Mouse (Mus musculus) frontal cortex, postnatal 14 days (tissue): ENCODE data around the gene Zbtb48.
A peak's percentile ranks its signal among the peaks of the same experiment; 100 is the strongest.
"Not testable (repeated sequence)": the region's sequence is repeated elsewhere in the genome, so short reads cannot be mapped to it uniquely, and the experiment has no call there.

Source experiments
- DNase-seq, 2 experiments: peaks; one replicate each; pipeline ENCODE4 v3.0.0; 2022; ENCODE audit warnings: low spot score in 2 of 2

Zbtb48 gene

GRCm38 (mm10) chr4:152027524-152027923 lies at the start of gene Zbtb48:
Gene Zbtb48, minus strand, starts transcription at chr4:152027671.
- DNase-seq: peak; percentile 94 to 95

DNA sequence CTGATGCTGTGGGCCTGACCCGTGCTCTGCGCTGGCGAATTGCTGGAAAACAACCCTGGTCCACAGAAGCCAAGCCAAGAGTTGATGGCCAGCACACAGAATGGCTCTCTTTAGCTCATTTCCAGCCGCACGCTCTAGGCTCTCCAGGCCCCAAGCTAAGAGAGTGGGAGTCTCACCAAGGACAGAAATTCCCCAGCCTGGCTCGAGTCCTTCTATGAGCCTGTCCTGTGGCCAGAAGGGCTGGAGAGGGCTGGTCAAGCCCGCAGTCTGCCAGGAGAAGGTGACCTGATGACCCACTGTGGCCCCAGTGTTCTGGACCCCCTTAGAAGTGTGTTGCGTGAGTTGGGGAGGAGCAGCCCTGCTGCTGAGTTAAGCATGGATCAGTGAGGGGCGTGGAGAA lies 49.7 kb upstream of the Zbtb48 start:
- DNase-seq: no peak

DNA sequence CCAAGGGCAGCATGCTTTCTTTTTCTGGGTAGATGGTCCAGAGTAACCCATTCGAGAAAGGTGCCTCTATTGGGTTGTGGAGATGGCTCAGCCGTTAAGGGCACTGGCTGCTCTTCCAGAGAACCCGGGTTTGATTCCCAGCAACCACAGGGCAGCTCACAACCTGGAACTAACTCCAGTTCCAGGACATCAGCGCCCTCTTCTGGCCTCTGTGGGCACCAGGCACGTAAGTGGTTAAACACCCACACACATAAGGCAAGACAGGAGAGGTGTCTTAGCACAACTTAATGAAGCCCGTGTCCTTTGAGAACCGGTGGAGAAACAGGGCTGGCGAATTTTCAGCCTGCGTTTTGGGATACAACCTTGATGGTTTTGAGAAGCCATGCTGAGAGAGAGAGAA lies 47.1 kb upstream of the Zbtb48 start:
- no peak for DNase-seq

DNA sequence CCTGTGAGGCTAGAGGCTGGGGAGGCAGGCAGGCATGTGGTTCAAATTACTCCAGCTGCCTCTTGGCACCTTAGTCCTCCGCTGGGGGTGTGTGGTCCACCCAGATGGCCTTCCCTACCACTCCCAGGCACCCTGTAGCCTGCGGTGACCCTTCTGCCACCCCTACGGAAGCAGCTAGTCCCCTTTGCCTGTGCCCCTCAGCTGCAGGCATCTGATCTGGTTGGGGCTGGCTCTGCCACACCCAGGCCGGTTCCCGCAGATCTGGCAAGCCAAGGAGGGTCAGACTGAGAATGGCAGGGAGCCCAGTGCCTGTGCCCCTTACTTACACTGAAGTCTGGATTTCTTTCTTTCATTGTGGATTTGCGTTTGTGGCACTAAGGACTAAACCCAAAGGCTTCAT lies 46.2 kb upstream of the Zbtb48 start:
- DNase-seq: no peak

GRCm38 (mm10) chr4:152072655-152073054 lies 45.2 kb upstream of the Zbtb48 start:
- DNase-seq: no peak

- peak in 1 of 2 experiments; percentile 39 for DNase-seq
These were observed 44.7 kb upstream of the Zbtb48 start, which contains the start of gene Plekhg5 for GRCm38 (mm10) chr4:152072121-152072601. Gene Plekhg5, plus strand, starts transcription at chr4:152072498.

DNA sequence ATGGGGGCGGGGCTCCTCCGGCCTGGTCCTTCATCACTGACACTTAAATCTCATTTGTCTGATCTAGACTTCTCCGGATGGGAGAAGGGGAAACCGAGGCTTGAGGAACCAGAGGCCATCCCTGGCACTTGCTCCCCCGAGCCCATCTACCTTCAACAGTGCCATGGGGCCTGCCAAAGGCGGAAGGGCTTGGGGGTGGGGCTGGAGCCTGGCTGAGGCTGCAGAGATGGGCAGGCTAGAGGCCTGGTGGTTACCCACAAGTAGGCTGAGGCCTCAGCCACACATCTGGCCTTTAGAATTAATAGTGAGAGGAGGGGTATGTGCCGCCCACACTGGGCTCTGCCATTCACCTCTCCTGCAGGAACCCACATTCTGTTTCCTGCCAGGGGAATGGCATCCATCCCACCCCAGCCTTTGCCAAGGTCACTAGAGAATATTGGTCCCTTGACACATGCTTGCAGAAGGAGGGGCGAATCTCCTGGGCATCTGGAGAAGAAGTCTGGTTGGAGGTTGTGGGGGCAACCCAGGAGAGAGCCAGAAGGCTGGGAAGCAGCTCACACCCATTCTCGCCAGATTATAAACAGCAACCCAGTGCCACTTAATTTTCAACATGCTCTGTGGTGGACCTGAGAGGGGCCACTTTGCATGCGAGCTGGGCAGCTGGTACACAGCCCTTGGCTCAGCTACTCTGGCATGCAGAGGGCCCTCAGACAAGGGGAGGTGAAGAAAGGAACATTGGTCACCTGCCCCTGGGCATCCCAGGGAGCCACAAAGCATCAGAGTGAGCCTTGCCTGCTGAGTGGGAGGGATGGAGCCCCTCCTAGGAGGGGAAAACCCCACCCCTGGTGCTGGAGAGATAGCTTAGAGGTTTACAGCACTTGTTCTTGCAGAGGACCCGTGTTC lies 43.3 kb upstream of the Zbtb48 start:
- DNase-seq: no peak

- DNase-seq: no peak
These were observed 41.8 kb upstream of the Zbtb48 start for GRCm38 (mm10) chr4:152069245-152069644.

GRCm38 (mm10) chr4:152068166-152068724 lies 40.8 kb upstream of the Zbtb48 start:
- DNase-seq: no peak

DNA sequence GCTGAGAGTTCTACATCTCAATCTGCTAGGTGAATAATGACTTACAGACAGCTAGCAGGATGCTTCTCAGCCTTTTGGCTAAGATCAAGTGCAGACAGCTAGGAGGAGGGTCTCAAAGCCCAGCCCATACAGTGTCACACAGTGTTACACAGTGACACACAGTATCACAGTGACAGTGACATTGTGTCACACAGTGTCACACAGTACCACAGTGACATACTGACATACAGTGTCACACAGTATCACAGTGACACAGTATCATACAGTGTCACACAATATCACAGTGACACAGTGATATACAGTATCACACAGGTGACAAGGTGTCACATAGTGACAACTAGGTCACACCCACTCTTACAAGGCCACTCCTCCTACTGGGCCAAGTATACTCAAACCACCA lies 39.8 kb upstream of the Zbtb48 start:
- DNase-seq: no peak

DNA sequence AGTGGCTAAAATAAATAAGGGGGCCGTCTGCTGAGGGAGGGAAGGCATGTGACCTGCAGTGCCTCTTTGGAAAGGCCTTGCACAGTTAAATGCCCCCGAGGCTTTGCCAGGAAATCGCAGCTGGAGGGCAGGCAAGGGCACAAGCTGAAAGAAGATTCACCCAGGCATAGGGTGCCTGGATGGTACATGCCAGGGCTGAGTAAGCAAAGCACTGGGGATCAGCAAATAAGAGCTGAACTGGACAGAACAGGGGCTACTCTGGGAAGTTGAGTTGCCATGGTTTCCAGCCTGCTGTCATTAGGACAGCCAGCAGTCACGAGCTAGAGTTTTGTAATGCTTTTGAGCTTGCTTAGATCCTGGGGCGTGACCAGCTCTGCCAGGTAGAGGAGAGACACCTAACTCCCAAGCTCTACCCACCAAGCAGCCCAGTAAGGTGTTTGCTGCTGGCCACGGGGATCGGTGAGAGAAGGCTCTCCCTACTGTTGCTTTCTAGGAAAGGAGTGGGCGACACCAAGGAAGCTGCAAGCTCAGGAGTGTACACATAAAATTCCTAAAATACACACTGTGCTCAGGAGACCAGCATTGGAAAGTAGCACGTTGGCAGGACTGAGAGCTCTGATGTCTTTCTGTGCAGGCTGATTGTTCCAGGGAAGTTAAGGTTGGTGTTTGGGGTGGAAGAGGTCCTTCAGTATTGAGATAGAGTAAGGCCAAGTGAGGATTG lies 35.1 kb upstream of the Zbtb48 start:
- no peak for DNase-seq

GRCm38 (mm10) chr4:152044609-152045008 lies 17.1 kb upstream of the Zbtb48 start:
- DNase-seq: no peak

- DNase-seq: no peak
These were observed 15.7 kb upstream of the Zbtb48 start for GRCm38 (mm10) chr4:152043171-152043570.

DNA sequence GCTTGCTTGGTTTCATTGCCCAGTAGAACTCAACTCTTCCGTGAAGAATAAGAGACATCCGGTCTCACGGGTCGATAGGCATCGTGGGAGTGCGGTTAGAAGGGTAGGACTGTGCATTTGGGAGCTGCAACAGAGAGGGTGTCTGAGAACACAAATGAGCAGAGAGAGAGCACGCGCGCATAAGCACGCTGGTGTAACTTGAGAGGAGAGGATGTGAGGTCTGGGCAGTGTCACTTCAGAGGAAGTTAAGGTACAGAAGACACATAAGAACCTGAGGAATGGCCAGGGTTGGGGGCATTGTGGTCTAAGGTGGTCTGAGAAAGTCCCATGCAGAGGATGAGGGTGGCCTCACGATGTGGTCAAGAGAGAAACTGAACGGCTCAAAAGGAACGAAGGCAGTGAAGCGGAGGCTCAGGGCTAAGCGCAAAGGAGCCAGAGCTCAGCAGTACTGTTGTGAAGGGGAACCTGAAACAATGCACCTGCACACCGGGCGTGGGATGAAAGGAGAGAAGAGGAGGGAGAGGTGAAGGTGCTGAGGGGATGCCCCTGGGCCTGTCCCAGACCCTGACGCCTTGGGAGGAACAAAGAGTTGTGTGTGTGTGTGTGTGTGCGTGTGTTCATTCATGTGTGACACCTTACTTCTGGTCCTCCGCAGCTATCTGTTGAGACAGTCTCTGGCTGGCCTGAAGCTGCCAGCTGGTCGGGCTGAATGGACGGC lies 14.6 kb upstream of the Zbtb48 start:
- DNase-seq: no peak

- no peak for DNase-seq
These were observed 12.4 kb upstream of the Zbtb48 start for GRCm38 (mm10) chr4:152039831-152040310.

DNA sequence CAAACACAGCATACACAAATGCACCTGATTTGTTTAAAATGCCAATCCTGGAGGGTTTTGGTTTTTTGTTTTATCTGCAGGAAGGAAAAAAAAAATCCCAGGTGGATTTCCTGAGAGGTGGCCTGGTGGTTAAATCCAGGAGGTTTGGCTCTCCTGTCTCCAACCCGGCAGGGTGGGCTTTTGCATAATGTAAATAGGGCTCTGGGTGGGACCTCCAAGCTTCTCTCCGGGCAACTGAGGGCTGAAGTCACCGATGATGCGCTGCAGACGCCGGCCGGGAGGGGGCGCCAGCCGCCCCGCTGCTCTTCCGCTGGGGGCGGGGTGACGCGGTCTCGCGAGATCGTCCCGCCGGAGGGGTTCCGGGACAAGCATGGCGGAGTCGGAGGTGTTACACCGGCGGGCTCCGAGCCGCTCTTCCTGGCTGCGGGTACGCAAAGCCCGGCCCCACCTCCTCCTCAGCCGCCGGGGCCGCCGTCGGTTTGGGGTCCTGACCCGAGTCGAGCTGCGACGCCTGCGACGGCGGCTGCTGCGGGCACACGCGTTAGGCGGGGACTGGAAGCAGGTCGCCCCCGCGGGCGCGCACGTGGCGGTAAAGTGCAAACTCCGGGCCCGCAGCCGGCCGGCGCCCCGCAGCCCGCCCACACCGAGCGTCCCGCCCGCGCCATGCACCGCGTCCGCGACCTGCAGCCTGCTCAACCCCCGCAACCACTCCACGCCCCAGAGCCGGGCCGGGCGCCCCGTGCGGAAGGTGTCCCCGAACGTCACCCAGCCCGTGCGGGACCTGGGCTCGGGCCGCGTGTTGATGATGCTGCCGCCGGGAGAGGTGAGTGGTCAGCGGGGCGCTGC lies 11.7 kb upstream of the Zbtb48 start, which contains the start of gene Nol9:
TSS of gene Nol9 (plus strand) at position 337 of the 846 bp plus-strand sequence.
- DNase-seq: peak; percentile 80 to 91

GRCm38 (mm10) chr4:152038225-152038984 lies 10.9 kb upstream of the Zbtb48 start, which contains the start of gene Tas1r1:
Gene Tas1r1, minus strand, starts transcription at chr4:152038568.
- no peak for DNase-seq

- DNase-seq: not testable (repeated sequence)
These were observed 9.0 kb upstream of the Zbtb48 start for GRCm38 (mm10) chr4:152036464-152036863.

DNA sequence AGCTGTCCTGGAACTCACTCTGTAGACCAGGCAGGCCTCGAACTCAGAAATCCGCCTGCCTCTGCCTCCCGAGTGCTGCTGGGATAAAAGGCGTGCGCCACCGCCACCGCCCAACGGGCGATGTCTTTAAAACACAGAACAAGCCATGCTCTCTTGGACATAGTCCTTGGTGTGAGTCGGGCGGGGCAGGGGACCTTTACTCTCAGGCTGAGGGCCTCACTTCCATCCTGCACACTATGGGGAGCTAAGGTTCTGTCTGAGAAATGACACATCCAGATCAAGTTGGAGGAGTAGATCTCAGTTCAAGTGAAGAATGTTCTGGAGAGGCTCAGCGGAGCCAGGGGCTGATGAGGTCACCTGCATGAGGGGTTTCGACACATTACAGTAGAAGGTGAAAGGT lies 5.5 kb upstream of the Zbtb48 start:
- DNase-seq: no peak

- no peak for DNase-seq
These were observed 2.5 kb upstream of the Zbtb48 start for GRCm38 (mm10) chr4:152029997-152030396.
